Mouse (Mus musculus) myocyte (in vitro differentiated cells): ENCODE data around the gene U90926.

Source experiments
- CEBPB ChIP-seq: IDR thresholded peaks from 2 replicates; pipeline ENCODE4 v1.6.1; 2011; ENCODE audit warnings: mild to moderate bottlenecking, moderate library complexity; ENCODE audit not compliant: poor library complexity, insufficient read depth, severe bottlenecking
- MAX ChIP-seq: IDR thresholded peaks from one replicate; pipeline ENCODE4 v1.6.1; 2011; ENCODE audit warnings: low read depth, mild to moderate bottlenecking, control low read depth
- MYOD1 ChIP-seq, 3 experiments: IDR thresholded peaks; one replicate each; pipeline ENCODE4 v1.6.1; 2011; ENCODE audit warnings: control low read depth in 2 of 3, low read depth in 2 of 3, mild to moderate bottlenecking in 2 of 3, moderate library complexity in 1 of 3; ENCODE audit not compliant: insufficient read length in 2 of 3, control insufficient read depth in 1 of 3
- MYOG ChIP-seq, 3 experiments: IDR thresholded peaks; one replicate each; pipeline ENCODE4 v1.6.1; 2011; ENCODE audit warnings: control low read depth in 2 of 3, low read depth in 2 of 3, mild to moderate bottlenecking in 2 of 3; ENCODE audit not compliant: insufficient read length in 2 of 3, control insufficient read depth in 1 of 3, insufficient read depth in 1 of 3
- POLR2A ChIP-seq: IDR thresholded peaks from one replicate; pipeline ENCODE4 v1.6.1; 2011; ENCODE audit warnings: low read depth, mild to moderate bottlenecking, control low read depth, moderate library complexity; ENCODE audit not compliant: insufficient read length
- TCF12 ChIP-seq: IDR thresholded peaks from one replicate; pipeline ENCODE4 v1.6.1; 2011; ENCODE audit warnings: mild to moderate bottlenecking, control low read depth; ENCODE audit not compliant: poor library complexity, insufficient read depth, severe bottlenecking
- USF1 ChIP-seq: IDR thresholded peaks from one replicate; pipeline ENCODE4 v1.6.1; 2011; ENCODE audit warnings: low read depth, mild to moderate bottlenecking, control low read depth, moderate library complexity

DNA sequence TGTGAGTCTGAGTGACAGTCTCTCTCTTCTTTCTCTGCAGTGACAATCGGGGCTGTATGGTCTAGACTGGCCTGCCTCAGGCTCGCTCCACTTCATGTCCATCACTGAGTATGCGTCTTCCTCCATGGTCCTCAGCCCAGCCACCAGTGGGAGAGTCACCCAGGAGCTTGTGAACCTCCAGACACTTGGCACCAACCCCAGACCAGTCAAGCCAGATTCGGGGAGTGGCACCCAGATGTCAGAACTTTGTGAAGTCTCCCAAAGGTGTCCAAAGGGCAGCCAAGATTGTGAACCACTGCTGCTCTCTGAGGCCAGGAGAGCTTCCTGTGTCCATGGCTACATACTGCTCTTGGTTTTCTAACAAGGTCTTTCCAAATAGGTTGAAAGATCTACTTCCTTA, 3.0 kb downstream of the U90926 start:
- TF ChIP-seq MYOD1 (IDR thresholded peaks at IDR 0.05; ENCODE audit: control insufficient read depth in 1 of 3, insufficient read length in 2 of 3, low read depth in 2 of 3) (no peak), USF1 (no peak), POLR2A (no peak), TCF12 (no peak), MAX (no peak), CEBPB (no peak), MYOG (IDR thresholded peaks at IDR 0.05; ENCODE audit: control insufficient read depth in 1 of 3, insufficient read depth in 1 of 3, insufficient read length in 2 of 3, low read depth in 2 of 3) (no peak)
